Mouse (Mus musculus): ENCODE results near the gene Fam217b. TPM values are rescaled to one million over a fixed set of nuclear protein-coding genes. Genes with fewer than 3 reads are reported as not detected.

Fam217b gene
- polyA plus RNA-seq (2016; fragmentation: Nextera tagmentation; extraction: Ambion mirVana) = 2.0 and 2.6 TPM in 2 replicates

GRCm38 (mm10) chr2:178414261-178415149 is at the start of gene Fam217b, which contains the start of gene Ppp1r3d:
Fam217b (plus strand) TSS chr2:178414524.
Ppp1r3d (minus strand) TSS chr2:178414472.
- no peaks in the 10 kb centered on the region; the same call in 1 of the 2 replicates for H3K9me3 ChIP-seq
- peak within 1 kb of the TSS; percentile 59 for H3K9ac ChIP-seq (replicated peaks)
- H3K27me3 ChIP-seq = peaks cover 50% of the 10 kb centered on the region
- peaks cover 15% of the 10 kb centered on the region for H3K4me1 ChIP-seq
- peak within 1 kb of the TSS; percentile 88 for H3K4me2 ChIP-seq (replicated peaks)
- WGBS = under 1% methylated on average over 55 of the region's 74 CpGs
- peak within 1 kb of the TSS; percentile 56 for H3K4me3 ChIP-seq
- no peaks in the 10 kb centered on the region for H3K36me3 ChIP-seq
- peak; percentile 84 for ATAC-seq (ENCODE audit: low FRiP score, low read depth)
- H3K27ac ChIP-seq (replicated peaks) = peak within 1 kb of the TSS; percentile 27

GRCm38 (mm10) chr2:178407053-178407815 is 7.1 kb upstream of the Fam217b start, which contains the start of gene Sycp2:
Sycp2 (minus strand) TSS chr2:178407685.
- no peak within 1 kb of the TSS for H3K4me3 ChIP-seq
- H3K9me3 ChIP-seq = peaks cover 3% of the 10 kb centered on the region; the same call in 1 of the 2 replicates
- no peak within 1 kb of the TSS for H3K9ac ChIP-seq (replicated peaks)
- no peaks in the 10 kb centered on the region for H3K4me1 ChIP-seq
- ATAC-seq (ENCODE audit: low FRiP score, low read depth) = peak; percentile 49
- H3K27me3 ChIP-seq = peaks cover 6% of the 10 kb centered on the region; the same call in 1 of the 2 replicates
- no peak within 1 kb of the TSS for H3K4me2 ChIP-seq (replicated peaks)
- H3K36me3 ChIP-seq = no peaks in the 10 kb centered on the region
- H3K27ac ChIP-seq (replicated peaks) = no peak within 1 kb of the TSS
- 83% methylated on average over 51 of the region's 52 CpGs for WGBS

DNA sequence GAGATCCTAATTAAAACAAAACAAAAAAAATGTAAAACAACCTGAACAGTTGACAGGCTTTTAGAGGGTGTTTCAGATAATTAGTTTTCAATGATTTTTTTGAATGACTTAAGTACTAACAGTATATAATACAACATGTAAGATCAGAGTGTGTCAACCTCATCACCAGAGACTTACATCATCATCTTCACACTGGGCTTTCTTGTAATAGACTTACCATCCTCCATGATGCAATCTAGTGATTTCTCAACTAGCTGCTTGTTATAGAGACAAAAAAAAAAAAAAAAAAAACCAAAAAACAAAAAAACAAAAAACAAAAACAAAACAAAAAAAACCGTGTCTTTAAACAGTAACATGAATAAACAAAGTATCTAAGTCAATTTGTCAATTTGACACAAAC is 5.3 kb upstream of the Fam217b start:
- Histone ChIP-seq H3K36me3 (no peaks in the 10 kb centered on the region), H3K4me2 (replicated peaks) (no peak overlapping the region), H3K4me1 (peaks cover 7% of the 10 kb centered on the region), H3K4me3 (no peak overlapping the region), H3K27ac (replicated peaks) (no peak overlapping the region), H3K27me3 (peaks cover 24% of the 10 kb centered on the region), H3K9ac (replicated peaks) (no peak overlapping the region), H3K9me3 (peaks cover 3% of the 10 kb centered on the region; the same call in 1 of the 2 replicates)
- 57% methylated on average over 1 of the region's 1 CpGs for WGBS
- no peak for ATAC-seq (ENCODE audit: low FRiP score, low read depth)

GRCm38 (mm10) chr2:178410286-178410685 is 4.0 kb upstream of the Fam217b start:
- H3K4me3 ChIP-seq = no peak overlapping the region
- no peaks in the 10 kb centered on the region for H3K36me3 ChIP-seq
- no peak overlapping the region for H3K9ac ChIP-seq (replicated peaks)
- H3K4me2 ChIP-seq (replicated peaks) = no peak overlapping the region
- peaks cover 15% of the 10 kb centered on the region for H3K4me1 ChIP-seq
- H3K27ac ChIP-seq (replicated peaks) = no peak overlapping the region
- no peak for ATAC-seq (ENCODE audit: low FRiP score, low read depth)
- WGBS = 79% methylated on average over 6 of the region's 6 CpGs
- H3K9me3 ChIP-seq = peaks cover 3% of the 10 kb centered on the region; the same call in 1 of the 2 replicates
- peaks cover 34% of the 10 kb centered on the region for H3K27me3 ChIP-seq

- Histone ChIP-seq H3K4me3 (no peak overlapping the region), H3K4me2 (replicated peaks) (no peak overlapping the region), H3K9me3 (no peaks in the 10 kb centered on the region; the same call in 1 of the 2 replicates), H3K9ac (replicated peaks) (no peak overlapping the region), H3K27ac (replicated peaks) (no peak overlapping the region), H3K36me3 (no peaks in the 10 kb centered on the region), H3K27me3 (peaks cover 50% of the 10 kb centered on the region), H3K4me1 (peaks cover 15% of the 10 kb centered on the region)
- 83% methylated on average over 6 of the region's 6 CpGs for WGBS
- ATAC-seq (ENCODE audit: low FRiP score, low read depth) = no peak
These were observed 1.7 kb upstream of the Fam217b start for GRCm38 (mm10) chr2:178412598-178412997.

- ATAC-seq (ENCODE audit: low FRiP score, low read depth) = no peak; the same call in 1 of the 2 replicates
- peaks cover 50% of the 10 kb centered on the region for H3K27me3 ChIP-seq
- no peaks in the 10 kb centered on the region; the same call in 1 of the 2 replicates for H3K9me3 ChIP-seq
- peak overlapping the region; percentile 88; the same call in 1 of the 2 replicates for H3K4me2 ChIP-seq (replicated peaks)
- H3K4me1 ChIP-seq = peaks cover 15% of the 10 kb centered on the region
- no peak overlapping the region for H3K9ac ChIP-seq (replicated peaks)
- no peak overlapping the region for H3K27ac ChIP-seq (replicated peaks)
- H3K36me3 ChIP-seq = no peaks in the 10 kb centered on the region
- H3K4me3 ChIP-seq = no peak overlapping the region
- 70% methylated on average over 13 of the region's 13 CpGs for WGBS
These were observed 1.2 kb upstream of the Fam217b start for GRCm38 (mm10) chr2:178413081-178413480.

DNA sequence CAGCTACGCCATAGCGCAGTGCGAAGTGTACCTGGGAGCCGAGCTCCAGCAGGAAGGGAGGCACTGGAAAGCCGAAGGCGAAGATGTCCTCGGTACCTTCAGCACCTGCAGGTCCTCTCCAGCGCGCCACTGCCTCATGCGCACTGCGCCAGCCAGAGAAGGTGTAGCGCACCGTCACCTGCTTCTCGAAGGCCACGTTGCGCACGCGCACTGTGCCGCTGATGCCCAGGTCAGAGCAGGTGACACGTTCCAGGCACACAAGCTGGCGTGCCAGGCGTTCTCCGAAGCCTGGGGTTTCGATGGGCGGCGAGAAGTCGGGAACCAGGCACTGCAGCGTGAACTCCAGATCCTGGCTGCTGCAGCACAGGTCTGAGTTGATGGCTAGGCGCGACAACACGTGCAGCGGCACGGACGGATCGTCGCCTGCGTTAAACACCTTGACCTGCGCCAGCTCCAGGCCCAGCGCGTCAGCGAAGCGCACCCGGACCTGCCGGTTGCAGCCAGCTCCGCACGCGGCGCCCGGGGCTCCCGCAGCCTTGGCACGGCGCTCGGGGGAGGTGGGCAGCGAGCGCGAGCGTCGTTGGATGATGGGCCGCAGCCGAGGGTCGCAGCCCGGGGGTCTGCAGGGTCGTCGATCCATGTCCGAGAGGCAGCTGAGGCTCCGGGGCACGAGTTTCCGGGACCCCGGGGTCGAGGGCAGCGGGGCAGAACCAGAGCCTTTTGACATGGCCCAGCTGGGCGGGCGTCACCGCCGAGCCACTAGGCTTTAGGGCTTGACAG is 653 bp upstream of the Fam217b start:
- H3K4me3 ChIP-seq = peak overlapping the region; percentile 56
- WGBS = 21% methylated on average over 60 of the region's 75 CpGs
- H3K36me3 ChIP-seq = no peaks in the 10 kb centered on the region
- no peak overlapping the region for H3K27ac ChIP-seq (replicated peaks)
- H3K9me3 ChIP-seq = no peaks in the 10 kb centered on the region; the same call in 1 of the 2 replicates
- H3K4me2 ChIP-seq (replicated peaks) = peak overlapping the region; percentile 88
- H3K9ac ChIP-seq (replicated peaks) = peak overlapping the region; percentile 59
- H3K4me1 ChIP-seq = peaks cover 15% of the 10 kb centered on the region
- H3K27me3 ChIP-seq = peaks cover 50% of the 10 kb centered on the region
- peak; percentile 24 for ATAC-seq (ENCODE audit: low FRiP score, low read depth)

- WGBS = 38% methylated on average over 3 of the region's 3 CpGs
- H3K9ac ChIP-seq (replicated peaks) = peak overlapping the region; percentile 59; the same call in 1 of the 2 replicates
- H3K4me1 ChIP-seq = peaks cover 15% of the 10 kb centered on the region
- no peaks in the 10 kb centered on the region for H3K36me3 ChIP-seq
- peak overlapping the region; percentile 56 for H3K4me3 ChIP-seq
- peak overlapping the region; percentile 27; the same call in 1 of the 2 replicates for H3K27ac ChIP-seq (replicated peaks)
- peaks cover 50% of the 10 kb centered on the region for H3K27me3 ChIP-seq
- H3K9me3 ChIP-seq = no peaks in the 10 kb centered on the region; the same call in 1 of the 2 replicates
- peak; percentile 16; the same call in 1 of the 2 replicates for ATAC-seq (ENCODE audit: low FRiP score, low read depth)
- peak overlapping the region; percentile 88 for H3K4me2 ChIP-seq (replicated peaks)
These were observed 775 bp downstream of the Fam217b start for GRCm38 (mm10) chr2:178415150-178415448.

DNA sequence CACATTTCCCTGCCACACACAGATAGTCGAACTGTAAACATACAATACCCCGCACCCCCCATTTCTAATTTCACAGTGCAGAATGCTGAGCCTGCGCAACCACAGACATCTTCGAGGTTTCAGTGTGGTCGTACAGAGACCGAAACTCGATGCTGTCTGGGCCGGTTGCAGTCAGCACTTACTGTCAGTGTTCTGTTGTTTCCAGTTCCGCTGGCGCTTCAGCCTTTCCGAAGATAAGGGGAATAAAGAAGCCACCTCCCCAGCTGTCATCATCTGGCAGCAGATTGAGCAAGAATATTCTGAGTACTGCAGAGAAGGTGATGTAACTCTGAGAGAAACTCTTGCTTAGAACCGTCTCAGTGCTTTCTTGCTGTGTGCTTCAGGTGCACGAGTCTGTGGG is 2.1 kb downstream of the Fam217b start:
- H3K4me3 ChIP-seq = no peak overlapping the region
- no peak overlapping the region for H3K4me2 ChIP-seq (replicated peaks)
- no peak for ATAC-seq (ENCODE audit: low FRiP score, low read depth)
- H3K36me3 ChIP-seq = no peaks in the 10 kb centered on the region
- 81% methylated on average over 13 of the region's 13 CpGs for WGBS
- H3K27me3 ChIP-seq = peaks cover 49% of the 10 kb centered on the region
- no peaks in the 10 kb centered on the region; the same call in 1 of the 2 replicates for H3K9me3 ChIP-seq
- H3K4me1 ChIP-seq = peaks cover 15% of the 10 kb centered on the region
- H3K27ac ChIP-seq (replicated peaks) = no peak overlapping the region
- no peak overlapping the region for H3K9ac ChIP-seq (replicated peaks)

DNA sequence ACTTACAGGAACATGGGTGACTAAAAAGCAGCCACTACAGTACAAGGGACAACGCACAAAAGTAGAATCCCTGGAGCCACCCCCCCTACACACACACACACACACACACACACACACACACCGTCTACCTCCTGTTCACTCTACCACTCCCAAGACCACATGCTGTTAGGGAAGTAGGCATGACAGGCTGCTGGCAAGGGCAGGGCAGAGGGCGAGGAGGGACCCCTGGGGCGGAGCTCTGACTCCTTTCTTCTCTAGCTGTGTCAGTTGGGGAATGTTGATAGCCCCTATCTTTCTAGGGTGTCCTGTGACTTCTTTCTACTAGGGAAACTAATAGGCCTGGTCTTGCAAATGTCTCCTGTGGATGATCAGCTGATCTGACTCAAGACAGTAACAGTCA is 2.6 kb downstream of the Fam217b start:
- Histone ChIP-seq H3K4me3 (no peak overlapping the region), H3K4me1 (peaks cover 15% of the 10 kb centered on the region), H3K9ac (replicated peaks) (no peak overlapping the region), H3K27me3 (peaks cover 44% of the 10 kb centered on the region), H3K36me3 (no peaks in the 10 kb centered on the region), H3K27ac (replicated peaks) (no peak overlapping the region), H3K4me2 (replicated peaks) (no peak overlapping the region), H3K9me3 (no peaks in the 10 kb centered on the region; the same call in 1 of the 2 replicates)
- no peak for ATAC-seq (ENCODE audit: low FRiP score, low read depth)
- WGBS = 65% methylated on average over 4 of the region's 4 CpGs

GRCm38 (mm10) chr2:178420576-178420975 is 6.3 kb downstream of the Fam217b start:
- Histone ChIP-seq H3K4me3 (no peak overlapping the region), H3K27ac (replicated peaks) (no peak overlapping the region), H3K4me2 (replicated peaks) (no peak overlapping the region), H3K4me1 (peaks cover 4% of the 10 kb centered on the region; the same call in 1 of the 2 replicates), H3K36me3 (no peaks in the 10 kb centered on the region), H3K9ac (replicated peaks) (no peak overlapping the region), H3K9me3 (no peaks in the 10 kb centered on the region; the same call in 1 of the 2 replicates), H3K27me3 (peaks cover 15% of the 10 kb centered on the region; the same call in 1 of the 2 replicates)
- no peak for ATAC-seq (ENCODE audit: low FRiP score, low read depth)
- 84% methylated on average over 9 of the region's 9 CpGs for whole genome bisulfite sequencing
